Mouse (Mus musculus) brain, adult 2 months (tissue): ENCODE measurements around the gene Zbtb42.

Experiments used
- DNase-seq: peaks from one replicate; pipeline ENCODE4 v3.0.0; 2011; ENCODE audit warnings: low read depth, low spot score

Zbtb42 gene

GRCm38 (mm10) chr12:112727801-112728200 lies 49.2 kb downstream of the Zbtb42 start:
- DNase-seq: no peak

- no peak for DNase-seq
Measured at GRCm38 (mm10) chr12:112730808-112731207, 52.2 kb downstream of the Zbtb42 start.
